Mouse (Mus musculus): ENCODE results near the gene Arfip1. TPM values are rescaled to one million over a fixed set of nuclear protein-coding genes. Genes with fewer than 3 reads are reported as not detected.

The Arfip1 gene
- polyA plus RNA-seq, 1 experiment: 16.6 TPM

DNA sequence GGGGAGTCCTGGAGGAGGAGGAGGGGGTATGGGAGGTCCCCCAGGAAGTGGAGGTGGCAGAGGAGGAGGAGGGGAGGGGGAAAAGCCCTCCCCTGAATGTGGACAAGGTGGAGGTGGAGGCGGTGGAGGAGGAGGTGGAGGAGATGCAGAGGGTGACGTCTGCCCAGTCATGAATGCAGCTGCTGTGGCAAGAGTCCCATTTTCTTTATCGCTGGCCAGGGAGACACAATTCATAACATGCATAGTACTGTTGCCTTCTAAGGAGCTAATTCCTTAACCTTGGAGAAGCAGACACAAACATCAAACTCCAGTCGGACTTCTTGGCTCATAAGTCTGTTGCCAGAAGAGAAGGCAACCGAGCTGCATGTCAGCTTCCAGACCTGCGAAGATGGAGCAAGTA, 108.0 kb downstream of the Arfip1 start:
- peaks cover 2% of the 10 kb centered on the region for H3K27me3 ChIP-seq (ENCODE audit: control insufficient read depth, insufficient read depth, insufficient read length)
- TF ChIP-seq MYOD1 (IDR thresholded peaks at IDR 0.05; ENCODE audit: control insufficient read depth, insufficient read length, low read depth): no peak
- no peak for TF ChIP-seq MAX (IDR thresholded peaks at IDR 0.05)
- no peak for TF ChIP-seq CTCF (IDR thresholded peaks at IDR 0.05; ENCODE audit: control insufficient read depth, insufficient read depth, insufficient read length)
- TF ChIP-seq USF1 (IDR thresholded peaks at IDR 0.05; ENCODE audit: low read depth): no peak
- TF ChIP-seq FOSL1 (IDR thresholded peaks at IDR 0.05; ENCODE audit: insufficient read depth, low read length, poor library complexity, severe bottlenecking): no peak

DNA sequence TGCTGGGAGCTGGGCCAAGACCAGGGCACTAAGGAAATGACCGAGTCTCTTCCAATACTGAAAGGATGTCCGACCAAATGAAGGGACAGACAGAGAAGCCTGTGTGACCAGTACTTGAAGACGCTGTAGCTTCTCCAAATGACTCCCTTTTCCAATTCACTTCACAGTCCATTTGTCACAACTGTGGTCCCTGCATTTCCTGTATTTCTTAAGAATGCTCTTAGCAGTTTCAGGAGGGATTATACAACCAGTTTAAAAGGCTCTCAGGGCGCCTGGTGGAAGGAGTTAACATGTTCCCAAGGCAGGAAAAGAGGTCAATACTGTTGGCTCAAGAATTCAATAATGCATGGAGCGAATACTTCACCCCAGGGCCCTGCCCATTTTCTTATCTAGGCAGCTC, 109.5 kb downstream of the Arfip1 start:
- no peaks in the 10 kb centered on the region for H3K79me3 ChIP-seq (ENCODE audit: low read depth)
- TF ChIP-seq CTCF (IDR thresholded peaks at IDR 0.05; ENCODE audit: control insufficient read depth, insufficient read depth, insufficient read length): no peak
- no peak for TF ChIP-seq CEBPB (IDR thresholded peaks at IDR 0.05; ENCODE audit: low read depth)
- TF ChIP-seq USF1 (IDR thresholded peaks at IDR 0.05; ENCODE audit: low read depth): no peak
- TF ChIP-seq MYOG (IDR thresholded peaks at IDR 0.05; ENCODE audit: control insufficient read depth, extremely low read depth, insufficient read length): no peak
- no peak for TF ChIP-seq FOSL1 (IDR thresholded peaks at IDR 0.05; ENCODE audit: insufficient read depth, low read length, poor library complexity, severe bottlenecking)
- no peaks in the 10 kb centered on the region for H3K36me3 ChIP-seq (ENCODE audit: control insufficient read depth, insufficient read depth)
- no peaks in the 10 kb centered on the region for H3K27me3 ChIP-seq (ENCODE audit: control insufficient read depth, insufficient read depth, insufficient read length)
- no peak overlapping the region for H3K4me3 ChIP-seq (ENCODE audit: insufficient read depth, poor library complexity, severe bottlenecking)
- no peak overlapping the region for H3ac ChIP-seq (ENCODE audit: control insufficient read depth, insufficient read length, low read depth)
- no peaks in the 10 kb centered on the region for H3K79me2 ChIP-seq (ENCODE audit: control insufficient read depth, insufficient read depth)

More for the DNA sequence above, 108.0 kb downstream of the Arfip1 start:
- no peak overlapping the region for H3ac ChIP-seq (ENCODE audit: control insufficient read depth, insufficient read length, low read depth)
- no peaks in the 10 kb centered on the region for H3K79me2 ChIP-seq (ENCODE audit: control insufficient read depth, insufficient read depth)
- no peak overlapping the region for H3K4me3 ChIP-seq (ENCODE audit: insufficient read depth, poor library complexity, severe bottlenecking)
- no peaks in the 10 kb centered on the region for H3K36me3 ChIP-seq (ENCODE audit: control insufficient read depth, insufficient read depth)
- no peaks in the 10 kb centered on the region for H3K79me3 ChIP-seq (ENCODE audit: low read depth)

DNA sequence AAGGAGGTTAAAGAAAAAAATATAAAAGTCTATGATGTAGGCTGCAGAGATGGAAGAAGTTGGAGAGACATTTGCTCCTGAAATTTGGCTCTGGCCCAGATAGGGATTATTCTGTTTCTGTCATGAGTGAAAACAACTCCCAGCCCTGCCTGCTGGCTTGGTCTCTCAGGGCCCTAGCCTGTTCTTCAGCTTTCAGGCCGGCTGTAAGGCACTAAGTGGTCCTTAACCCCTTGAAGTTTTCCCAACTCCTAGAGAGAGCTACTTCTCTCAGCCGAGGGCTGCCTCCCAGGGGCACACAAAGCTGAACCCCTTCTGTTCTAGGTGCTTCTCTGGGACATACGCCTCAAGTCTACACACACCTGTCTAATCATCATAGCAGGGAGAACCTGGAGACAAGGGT, 109.9 kb downstream of the Arfip1 start:
- Histone ChIP-seq H3ac (ENCODE audit: control insufficient read depth, insufficient read length, low read depth) (no peak overlapping the region), H3K79me3 (ENCODE audit: low read depth) (no peaks in the 10 kb centered on the region), H3K79me2 (ENCODE audit: control insufficient read depth, insufficient read depth) (no peaks in the 10 kb centered on the region), H3K36me3 (ENCODE audit: control insufficient read depth, insufficient read depth) (no peaks in the 10 kb centered on the region), H3K4me3 (ENCODE audit: insufficient read depth, poor library complexity, severe bottlenecking) (no peak overlapping the region), H3K27me3 (ENCODE audit: control insufficient read depth, insufficient read depth, insufficient read length) (no peaks in the 10 kb centered on the region)
- TF ChIP-seq MYOG (IDR thresholded peaks at IDR 0.05; ENCODE audit: control insufficient read depth, extremely low read depth, insufficient read length) (no peak), MYOD1 (IDR thresholded peaks at IDR 0.05; ENCODE audit: control insufficient read depth, insufficient read length, low read depth) (no peak), CEBPB (IDR thresholded peaks at IDR 0.05; ENCODE audit: low read depth) (no peak), CTCF (IDR thresholded peaks at IDR 0.05; ENCODE audit: control insufficient read depth, insufficient read depth, insufficient read length) (no peak), FOSL1 (IDR thresholded peaks at IDR 0.05; ENCODE audit: insufficient read depth, low read length, poor library complexity, severe bottlenecking) (no peak), MAX (IDR thresholded peaks at IDR 0.05) (no peak), USF1 (IDR thresholded peaks at IDR 0.05; ENCODE audit: low read depth) (no peak)

DNA sequence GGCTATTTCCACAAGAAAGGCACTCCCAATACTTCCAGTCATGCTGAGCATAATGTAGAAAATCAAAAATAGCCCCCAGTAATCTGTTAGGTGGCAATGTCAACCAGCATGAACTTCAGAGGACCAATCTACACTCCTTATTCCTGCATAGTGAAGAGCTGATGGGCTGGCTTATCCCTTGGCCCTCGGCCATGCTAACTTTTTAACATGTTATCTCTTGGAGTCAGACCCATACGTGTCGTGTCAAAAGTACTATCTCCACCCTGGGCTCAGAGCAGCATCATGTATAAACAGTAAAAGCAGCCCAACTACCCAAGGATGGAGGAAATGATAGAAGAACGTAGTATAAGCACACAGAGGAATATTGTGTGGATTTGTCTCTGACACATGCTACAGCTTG, 111.3 kb downstream of the Arfip1 start:
- no peaks in the 10 kb centered on the region for H3K79me3 ChIP-seq (ENCODE audit: low read depth)
- no peaks in the 10 kb centered on the region for H3K79me2 ChIP-seq (ENCODE audit: control insufficient read depth, insufficient read depth)
- H3K4me3 ChIP-seq (ENCODE audit: insufficient read depth, poor library complexity, severe bottlenecking): no peak overlapping the region
- no peak overlapping the region for H3ac ChIP-seq (ENCODE audit: control insufficient read depth, insufficient read length, low read depth)
- no peaks in the 10 kb centered on the region for H3K27me3 ChIP-seq (ENCODE audit: control insufficient read depth, insufficient read depth, insufficient read length)
- TF ChIP-seq CEBPB (IDR thresholded peaks at IDR 0.05; ENCODE audit: low read depth) (no peak), USF1 (IDR thresholded peaks at IDR 0.05; ENCODE audit: low read depth) (no peak), MYOG (IDR thresholded peaks at IDR 0.05; ENCODE audit: control insufficient read depth, extremely low read depth, insufficient read length) (no peak), CTCF (IDR thresholded peaks at IDR 0.05; ENCODE audit: control insufficient read depth, insufficient read depth, insufficient read length) (no peak), FOSL1 (IDR thresholded peaks at IDR 0.05; ENCODE audit: insufficient read depth, low read length, poor library complexity, severe bottlenecking) (no peak), MYOD1 (IDR thresholded peaks at IDR 0.05; ENCODE audit: control insufficient read depth, insufficient read length, low read depth) (no peak), MAX (IDR thresholded peaks at IDR 0.05) (no peak)
- no peaks in the 10 kb centered on the region for H3K36me3 ChIP-seq (ENCODE audit: control insufficient read depth, insufficient read depth)

DNA sequence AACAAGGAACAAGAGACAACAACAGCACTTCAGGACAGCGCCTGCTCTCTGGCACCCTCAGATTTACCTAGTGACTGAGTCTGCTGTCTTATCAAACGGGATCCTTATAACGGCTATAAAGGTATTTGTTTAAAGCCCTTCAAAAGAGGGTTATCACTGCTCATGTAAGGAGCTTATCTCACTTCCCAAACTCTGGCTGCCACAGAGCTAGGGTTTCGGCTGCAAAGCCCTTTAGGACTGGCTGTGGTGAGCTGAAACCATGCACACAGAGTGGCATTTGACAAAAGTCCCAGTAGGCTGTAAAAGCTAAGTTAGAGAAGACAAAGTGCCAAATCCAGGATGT, 114.3 kb downstream of the Arfip1 start:
- no peak overlapping the region for H3ac ChIP-seq (ENCODE audit: control insufficient read depth, insufficient read length, low read depth)
- TF ChIP-seq FOSL1 (IDR thresholded peaks at IDR 0.05; ENCODE audit: insufficient read depth, low read length, poor library complexity, severe bottlenecking): no peak
- H3K36me3 ChIP-seq (ENCODE audit: control insufficient read depth, insufficient read depth): no peaks in the 10 kb centered on the region
- no peak overlapping the region for H3K4me3 ChIP-seq (ENCODE audit: insufficient read depth, poor library complexity, severe bottlenecking)
- H3K79me3 ChIP-seq (ENCODE audit: low read depth): no peaks in the 10 kb centered on the region
- H3K27me3 ChIP-seq (ENCODE audit: control insufficient read depth, insufficient read depth, insufficient read length): no peaks in the 10 kb centered on the region
- no peaks in the 10 kb centered on the region for H3K79me2 ChIP-seq (ENCODE audit: control insufficient read depth, insufficient read depth)

DNA sequence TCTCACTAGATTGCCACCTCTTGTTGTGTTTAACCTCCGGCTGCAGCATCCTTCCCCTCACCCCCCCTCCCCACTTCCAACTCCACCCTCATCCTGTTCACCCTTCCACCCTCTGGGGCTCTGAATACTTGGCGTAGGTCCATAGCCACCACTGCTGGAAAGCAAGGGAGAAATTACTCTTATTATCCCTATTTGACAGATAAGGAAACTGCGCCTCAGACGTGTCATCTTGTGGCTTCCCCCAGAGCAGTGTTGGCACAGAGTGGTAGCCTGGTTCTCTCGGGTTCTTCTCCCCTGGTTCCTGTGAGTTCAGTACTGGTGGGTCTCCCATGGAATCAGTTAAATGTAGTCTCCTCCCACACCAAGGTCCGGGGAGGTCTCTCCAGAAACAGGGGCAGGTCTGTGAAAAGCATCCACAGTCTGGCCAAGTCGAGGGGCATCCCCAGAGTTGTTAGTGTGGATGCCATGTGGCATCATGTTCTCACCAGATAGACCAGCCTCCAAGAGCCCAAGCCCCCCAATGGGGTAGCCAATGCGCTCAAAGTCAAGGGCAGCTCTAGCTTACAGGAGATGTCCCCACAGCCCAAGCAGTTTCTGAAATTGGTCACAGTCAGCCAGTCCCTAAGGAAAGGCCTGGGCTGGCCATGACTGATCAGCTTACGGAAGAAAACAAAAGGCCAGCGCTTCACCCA, 114.9 kb downstream of the Arfip1 start:
- H3ac ChIP-seq (ENCODE audit: control insufficient read depth, insufficient read length, low read depth): no peak overlapping the region
- TF ChIP-seq USF1 (IDR thresholded peaks at IDR 0.05; ENCODE audit: low read depth) (no peak), CTCF (IDR thresholded peaks at IDR 0.05; ENCODE audit: control insufficient read depth, insufficient read depth, insufficient read length) (no peak)
- H3K4me3 ChIP-seq (ENCODE audit: insufficient read depth, poor library complexity, severe bottlenecking): no peak overlapping the region
- H3K79me2 ChIP-seq (ENCODE audit: control insufficient read depth, insufficient read depth): no peaks in the 10 kb centered on the region
- no peaks in the 10 kb centered on the region for H3K79me3 ChIP-seq (ENCODE audit: low read depth)
- H3K36me3 ChIP-seq (ENCODE audit: control insufficient read depth, insufficient read depth): no peaks in the 10 kb centered on the region
- H3K27me3 ChIP-seq (ENCODE audit: control insufficient read depth, insufficient read depth, insufficient read length): no peaks in the 10 kb centered on the region

Data from C2C12 (cell line).